Mouse (Mus musculus): ENCODE data around the gene Pgd.
A peak's percentile ranks its signal among the peaks of the same experiment; 100 is the strongest.
"Not testable (repeated sequence)": the region's sequence is repeated elsewhere in the genome, so short reads cannot be mapped to it uniquely, and the experiment has no call there.

The Pgd gene

GRCm38 (mm10) chr4:149166215-149166946 is at the start of gene Pgd:
Gene Pgd, minus strand, starts transcription at chr4:149166771.
- peak; percentile 97 to 98 for DNase-seq (ENCODE audit: low spot score in 2 of 2)

GRCm38 (mm10) chr4:149215982-149216381 is 49.4 kb upstream of the Pgd start:
- DNase-seq (ENCODE audit: low spot score in 2 of 2) = no peak

GRCm38 (mm10) chr4:149215397-149215796 is 48.8 kb upstream of the Pgd start:
- no peak for DNase-seq (ENCODE audit: low spot score in 2 of 2)

GRCm38 (mm10) chr4:149214468-149214867 is 47.9 kb upstream of the Pgd start:
- not testable (repeated sequence) for DNase-seq (ENCODE audit: low spot score in 2 of 2)

- no peak for DNase-seq (ENCODE audit: low spot score in 2 of 2)
Observed at GRCm38 (mm10) chr4:149213466-149213865, 46.9 kb upstream of the Pgd start.

- not testable (repeated sequence) for DNase-seq (ENCODE audit: low spot score in 2 of 2)
Observed at GRCm38 (mm10) chr4:149211441-149211840, 44.9 kb upstream of the Pgd start.

GRCm38 (mm10) chr4:149202467-149202866 is 35.9 kb upstream of the Pgd start:
- no peak for DNase-seq (ENCODE audit: low spot score in 2 of 2)

- DNase-seq (ENCODE audit: low spot score in 2 of 2) = no peak
Observed at GRCm38 (mm10) chr4:149201110-149201509, 34.5 kb upstream of the Pgd start.

GRCm38 (mm10) chr4:149197180-149197579 is 30.6 kb upstream of the Pgd start:
- no peak for DNase-seq (ENCODE audit: low spot score in 2 of 2)

- DNase-seq (ENCODE audit: low spot score in 2 of 2) = no peak
Observed at GRCm38 (mm10) chr4:149191103-149191502, 24.5 kb upstream of the Pgd start.

GRCm38 (mm10) chr4:149188563-149188962 is 22.0 kb upstream of the Pgd start:
- DNase-seq (ENCODE audit: low spot score in 2 of 2) = no peak

GRCm38 (mm10) chr4:149182755-149183154 is 16.2 kb upstream of the Pgd start:
- DNase-seq (ENCODE audit: low spot score in 2 of 2) = peak in 1 of 2 experiments; percentile 42

- DNase-seq (ENCODE audit: low spot score in 2 of 2) = no peak
Observed at GRCm38 (mm10) chr4:149182192-149182591, 15.6 kb upstream of the Pgd start.

- DNase-seq (ENCODE audit: low spot score in 2 of 2) = no peak
Observed at GRCm38 (mm10) chr4:149179573-149179972, 13.0 kb upstream of the Pgd start.

GRCm38 (mm10) chr4:149179160-149179559 is 12.6 kb upstream of the Pgd start:
- DNase-seq (ENCODE audit: low spot score in 2 of 2) = no peak

GRCm38 (mm10) chr4:149178328-149178727 is 11.8 kb upstream of the Pgd start:
- no peak for DNase-seq (ENCODE audit: low spot score in 2 of 2)

- no peak for DNase-seq (ENCODE audit: low spot score in 2 of 2)
Observed at GRCm38 (mm10) chr4:149177046-149177445, 10.5 kb upstream of the Pgd start.

- DNase-seq (ENCODE audit: low spot score in 2 of 2) = no peak
Observed at GRCm38 (mm10) chr4:149176645-149177044, 10.1 kb upstream of the Pgd start.

- DNase-seq (ENCODE audit: low spot score in 2 of 2) = no peak
Observed at GRCm38 (mm10) chr4:149173661-149174060, 7.1 kb upstream of the Pgd start.

- no peak for DNase-seq (ENCODE audit: low spot score in 2 of 2)
Observed at GRCm38 (mm10) chr4:149172666-149173065, 6.1 kb upstream of the Pgd start.

- DNase-seq (ENCODE audit: low spot score in 2 of 2) = no peak
Observed at GRCm38 (mm10) chr4:149172083-149172482, 5.5 kb upstream of the Pgd start.

GRCm38 (mm10) chr4:149171581-149171981 is 5.0 kb upstream of the Pgd start:
- no peak for DNase-seq (ENCODE audit: low spot score in 2 of 2)

GRCm38 (mm10) chr4:149170394-149170931 is 3.9 kb upstream of the Pgd start:
- DNase-seq (ENCODE audit: low spot score in 2 of 2) = no peak

- DNase-seq (ENCODE audit: low spot score in 2 of 2) = not testable (repeated sequence)
Observed at GRCm38 (mm10) chr4:149169926-149170325, 3.4 kb upstream of the Pgd start.

All from right cerebral cortex, adult 2 months (tissue).